Mouse (Mus musculus) liver, embryonic 16.5 days (tissue): ENCODE results near the gene Slc25a39. TPM values are rescaled to one million over a fixed set of nuclear protein-coding genes. Genes with fewer than 3 reads are reported as not detected.

Experiments
- ATAC-seq: fragments of 200-750 bp; cut with Nextera tagmentation; 2 replicates; pipeline ENCODE4 v1.8.0; 2017; ENCODE audit warnings: low read depth, mild to moderate bottlenecking, moderate number of reproducible peaks, moderate library complexity
- H3K27ac ChIP-seq: fragments of 300-500 bp; sonication (generic); 2 replicates; pipeline ENCODE4 v1.5.1; 2014; ENCODE audit warnings: mild to moderate bottlenecking, low read length
- H3K27me3 ChIP-seq: fragments of 300-500 bp; sonication (generic); 2 replicates; pipeline ENCODE4 v1.6.1; 2014; ENCODE audit warnings: low read depth, low read length, mixed read lengths; ENCODE audit not compliant: control insufficient read depth, insufficient read depth
- H3K36me3 ChIP-seq: fragments of 300-500 bp; sonication (generic); 2 replicates; pipeline ENCODE4 v1.6.1; 2014; ENCODE audit warnings: mild to moderate bottlenecking; ENCODE audit not compliant: control insufficient read depth, insufficient read depth
- H3K4me1 ChIP-seq: fragments of 300-500 bp; sonication (generic); 2 replicates; pipeline ENCODE4 v1.6.1; 2014; ENCODE audit warnings: low read depth, low read length, mixed read lengths; ENCODE audit not compliant: control insufficient read depth
- H3K4me2 ChIP-seq: fragments of 300-500 bp; sonication (generic); 2 replicates; pipeline ENCODE4 v1.6.1; 2014; ENCODE audit warnings: low read depth, low read length, mixed read lengths
- H3K4me3 ChIP-seq: fragments of 300-500 bp; sonication (generic); 2 replicates; pipeline ENCODE4 v1.5.1; 2014; ENCODE audit warnings: low read depth, mild to moderate bottlenecking, low read length
- H3K9ac ChIP-seq: fragments of 300-500 bp; sonication (generic); 2 replicates; pipeline ENCODE4 v1.6.1; 2014; ENCODE audit warnings: low read depth, low read length
- H3K9me3 ChIP-seq: fragments of 300-500 bp; sonication (generic); replicated peaks from 2 replicates; pipeline ENCODE4 v1.6.1; 2016; ENCODE audit warnings: low read length; ENCODE audit not compliant: control insufficient read depth
- WGBS: fragments of 180-500 bp; shearing (Covaris S2); extraction: QIAGEN DNeasy Blood & Tissue Kit; methylation state at CpG from one replicate; pipeline ENCODE4 v1.1.7; 2014; ENCODE audit not compliant: insufficient replicate concordance; 5-methylcytosine and 5-hydroxymethylcytosine counted together
- microRNA-seq: library from miRNA; unstranded; fragments of <30 nt; microRNA quantifications from one replicate; pipeline ENCODE4, GENCODE M21; 2016
- polyA plus RNA-seq: library from polyadenylated mRNA; unstranded; fragments of >200 nt; fragmentation: Nextera tagmentation; extraction: Ambion mirVana; gene quantifications from 2 replicates; pipeline ENCODE4 v1.2.1, GENCODE M21; 2015

Slc25a39 gene
- polyA plus RNA-seq, 1 experiment from 2014 or later, result 500 TPM

DNA sequence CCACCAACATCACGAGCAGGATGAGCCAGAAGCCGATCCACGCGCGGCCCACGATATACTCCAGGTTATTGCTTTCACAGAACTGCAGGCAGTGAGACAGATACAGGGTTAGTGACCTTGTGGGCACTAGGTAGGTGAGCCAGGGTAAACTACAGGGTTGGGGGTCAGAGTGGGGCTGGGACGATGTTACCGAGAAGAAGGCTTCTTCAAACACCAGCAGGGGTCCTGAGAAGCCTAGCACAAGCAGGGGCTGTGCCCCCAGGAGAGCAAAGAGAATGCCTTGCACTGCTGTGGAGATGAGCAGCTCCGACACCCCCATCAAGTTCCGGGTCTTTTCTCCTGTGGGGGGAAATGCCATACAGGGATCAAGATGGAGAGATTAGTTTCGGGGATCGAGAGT, 51.6 kb downstream of the Slc25a39 start:
- no peak for ATAC-seq
- peak overlapping the region; percentile 76 for H3K4me3 ChIP-seq
- H3K4me1 ChIP-seq, result peaks cover 75% of the 10 kb centered on the region
- H3K36me3 ChIP-seq, result peaks cover 100% of the 10 kb centered on the region
- H3K27ac ChIP-seq, result peak overlapping the region; percentile 96; the same call in 1 of the 2 replicates
- peak overlapping the region; percentile 85 for H3K4me2 ChIP-seq
- 85% methylated on average over 12 of the region's 12 CpGs for WGBS
- no peaks in the 10 kb centered on the region for H3K9me3 ChIP-seq
- H3K9ac ChIP-seq, result no peak overlapping the region; the same call in 1 of the 2 replicates
- peaks cover 9% of the 10 kb centered on the region for H3K27me3 ChIP-seq

DNA sequence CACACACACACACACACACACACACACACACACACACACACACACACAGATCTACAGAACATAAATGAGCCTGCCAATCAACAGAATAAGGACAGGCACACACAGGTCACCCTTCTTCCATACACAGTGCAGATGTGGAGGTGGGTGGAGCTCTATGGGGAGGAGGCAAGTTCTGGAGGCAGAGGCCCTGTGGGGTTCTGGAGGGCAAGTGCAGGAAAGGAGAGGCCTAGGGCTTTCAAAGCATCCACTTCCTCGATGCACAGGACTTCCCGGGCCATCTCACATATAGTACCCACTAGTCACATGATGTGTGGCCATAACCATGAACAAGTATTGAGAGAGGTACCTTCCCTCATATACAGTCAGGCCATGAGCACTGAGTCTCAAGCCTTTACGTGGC, 52.2 kb downstream of the Slc25a39 start:
- H3K4me3 ChIP-seq, result peak overlapping the region; percentile 76
- ATAC-seq, result peak; percentile 10; the same call in 1 of the 2 replicates
- H3K36me3 ChIP-seq, result peaks cover 100% of the 10 kb centered on the region
- 50% methylated on average over 3 of the region's 3 CpGs for WGBS
- H3K9me3 ChIP-seq, result no peaks in the 10 kb centered on the region
- H3K27me3 ChIP-seq, result peaks cover 9% of the 10 kb centered on the region
- no peak overlapping the region for H3K9ac ChIP-seq
- H3K4me1 ChIP-seq, result peaks cover 69% of the 10 kb centered on the region
- peak overlapping the region; percentile 26; the same call in 1 of the 2 replicates for H3K27ac ChIP-seq
- peak overlapping the region; percentile 85 for H3K4me2 ChIP-seq

DNA sequence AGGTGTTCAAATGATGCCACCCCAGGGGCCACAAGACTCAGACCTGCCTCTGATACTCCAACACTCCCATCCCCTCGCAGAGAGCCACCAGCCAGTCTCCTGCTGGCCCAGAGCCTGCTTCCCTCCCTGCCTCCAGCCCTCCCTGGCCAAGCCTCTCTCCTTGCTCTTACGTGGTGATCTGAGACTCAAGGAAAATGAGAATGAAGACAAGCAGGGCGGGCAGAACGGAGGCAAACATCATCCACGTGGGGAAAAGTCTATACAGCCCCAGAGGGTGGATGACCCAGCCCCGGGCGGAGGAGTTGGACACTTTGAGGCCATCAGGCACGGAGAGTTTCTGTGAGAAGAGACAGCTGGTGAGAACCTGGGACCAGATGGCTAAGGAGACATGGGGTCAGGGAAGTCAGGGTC, 54.7 kb downstream of the Slc25a39 start:
- Histone ChIP-seq H3K4me3 (no peak overlapping the region; the same call in 1 of the 2 replicates), H3K27ac (peak overlapping the region; percentile 71), H3K9ac (no peak overlapping the region), H3K9me3 (no peaks in the 10 kb centered on the region), H3K36me3 (peaks cover 95% of the 10 kb centered on the region), H3K4me2 (no peak overlapping the region), H3K27me3 (peaks cover 9% of the 10 kb centered on the region), H3K4me1 (peaks cover 48% of the 10 kb centered on the region)
- no peak for ATAC-seq
- WGBS, result 42% methylated on average over 8 of the region's 8 CpGs

Small RNAs within 50 kb of the gene (microRNA-seq; reads per million reads assigned to microRNA genes)
- gene Mir6930, result not detected

Other genes starting within 250 kb of the Slc25a39 start
- gene Lsm12, start 222.7 kb downstream of the Slc25a39 start, polyA plus RNA-seq, result 51.2 and 52.5 TPM in 2 replicates
- 7.7 and 8.2 TPM in 2 replicates for gene G6pc3, start 218.3 kb downstream of the Slc25a39 start, polyA plus RNA-seq
- gene Hdac5, start 177.8 kb downstream of the Slc25a39 start, polyA plus RNA-seq, result 16.9 and 20.4 TPM in 2 replicates
- 13.2 and 13.8 TPM in 2 replicates for gene BC030867, start 159.1 kb downstream of the Slc25a39 start, polyA plus RNA-seq
- gene Asb16, start 139.2 kb downstream of the Slc25a39 start, polyA plus RNA-seq, result 0.04 TPM in 1 of 2 replicates, not detected in the other
- 26.7 and 28.5 TPM in 2 replicates for gene Tmub2, start 123.0 kb downstream of the Slc25a39 start, polyA plus RNA-seq
- 3.0 and 3.2 TPM in 2 replicates for gene Atxn7l3, start 111.3 kb downstream of the Slc25a39 start, polyA plus RNA-seq
- gene Ubtf, start 88.2 kb downstream of the Slc25a39 start, polyA plus RNA-seq, result 44.5 and 46.4 TPM in 2 replicates
- gene Slc4a1, start 41.7 kb downstream of the Slc25a39 start, polyA plus RNA-seq, result 1,073 and 1,144 TPM in 2 replicates
- gene Rundc3a, start 14.5 kb downstream of the Slc25a39 start, polyA plus RNA-seq, result 2.1 and 2.2 TPM in 2 replicates
- 103 and 118 TPM in 2 replicates for gene Grn, start 22.4 kb upstream of the Slc25a39 start, polyA plus RNA-seq
- 0.20 and 0.34 TPM in 2 replicates for gene Fam171a2, start 39.7 kb upstream of the Slc25a39 start, polyA plus RNA-seq
- 28.0 and 32.9 TPM in 2 replicates for gene Itga2b, start 62.2 kb upstream of the Slc25a39 start, polyA plus RNA-seq
- 17.3 and 18.6 TPM in 2 replicates for gene Gpatch8, start 148.4 kb upstream of the Slc25a39 start, polyA plus RNA-seq
- 0.26 and 0.35 TPM in 2 replicates for gene Gm11627, start 171.5 kb upstream of the Slc25a39 start, polyA plus RNA-seq
- 0.29 and 0.54 TPM in 2 replicates for gene Fzd2, start 196.4 kb upstream of the Slc25a39 start, polyA plus RNA-seq